Mouse (Mus musculus): ENCODE measurements around the gene Kirrel3.

GRCm38 (mm10) chr9:34740814-34741213, 255.1 kb downstream of the Kirrel3 start:
- TF ChIP-seq FLI1 (IDR thresholded peaks at IDR 0.05; ENCODE audit: low read length): no peak
- no peak for TF ChIP-seq GATA1 (IDR thresholded peaks at IDR 0.05; ENCODE audit: borderline replicate concordance, low read length)

Data from megakaryocyte, embryonic 14.5 days (primary cell).